Mouse (Mus musculus) adrenal gland (tissue): ENCODE data around the gene Ier2.
"Not testable (repeated sequence)": the region's sequence is repeated elsewhere in the genome, so short reads cannot be mapped to it uniquely, and the experiment has no call there.

Experiments
- intact Hi-C: fragments of 180-260 bp; cut with DNase I; formaldehyde crosslinking; loops from one replicate; pipeline ENCODE4 v1.15.1; 2025

Ier2 gene

GRCm38 (mm10) chr8:84698929-84699401, 36.3 kb upstream of the Ier2 start:
- intact Hi-C loops: no loop called here

- intact Hi-C loops: no loop called here
These were observed 35.6 kb upstream of the Ier2 start for GRCm38 (mm10) chr8:84698288-84698687.

GRCm38 (mm10) chr8:84697166-84698130, 34.8 kb upstream of the Ier2 start:
- intact Hi-C loops: no loop called here

GRCm38 (mm10) chr8:84695140-84695539, 32.5 kb upstream of the Ier2 start:
- intact Hi-C loops: no loop called here

- intact Hi-C loops: no loop called here
These were observed 30.7 kb upstream of the Ier2 start for GRCm38 (mm10) chr8:84693332-84693731.

- intact Hi-C loops: no loop called here
These were observed 26.7 kb upstream of the Ier2 start for GRCm38 (mm10) chr8:84689091-84689915.

GRCm38 (mm10) chr8:84687705-84688100, 25.1 kb upstream of the Ier2 start, which contains the start of gene Nacc1:
Gene Nacc1, minus strand, starts transcription at chr8:84687862.
- intact Hi-C loops: no loop called here

GRCm38 (mm10) chr8:84687003-84687704, 24.5 kb upstream of the Ier2 start:
- intact Hi-C loops: no loop called here

GRCm38 (mm10) chr8:84686191-84687002, 23.7 kb upstream of the Ier2 start, which contains the start of gene Trmt1:
Gene Trmt1, plus strand, starts transcription at chr8:84686307.
- intact Hi-C loops: no loop called here

GRCm38 (mm10) chr8:84684537-84684936, 21.9 kb upstream of the Ier2 start:
- intact Hi-C loops: no loop called here

GRCm38 (mm10) chr8:84682257-84682656, 19.6 kb upstream of the Ier2 start:
- intact Hi-C loops: no loop called here

GRCm38 (mm10) chr8:84681476-84681875, 18.8 kb upstream of the Ier2 start:
- intact Hi-C loops: no loop called here

- intact Hi-C loops: no loop called here
These were observed 14.7 kb upstream of the Ier2 start for GRCm38 (mm10) chr8:84677305-84677704.

GRCm38 (mm10) chr8:84670295-84671006, 7.8 kb upstream of the Ier2 start:
- intact Hi-C loops: not testable (repeated sequence)

GRCm38 (mm10) chr8:84668731-84669485, 6.3 kb upstream of the Ier2 start:
- intact Hi-C loops: no loop called here

- intact Hi-C loops: no loop called here
These were observed 5.4 kb upstream of the Ier2 start for GRCm38 (mm10) chr8:84668081-84668480.

- intact Hi-C loops: no loop called here
These were observed 2.8 kb upstream of the Ier2 start for GRCm38 (mm10) chr8:84665385-84665893.

GRCm38 (mm10) chr8:84664566-84665384, 2.1 kb upstream of the Ier2 start:
- intact Hi-C loops: no loop called here
